Mouse (Mus musculus) right cerebral cortex, postnatal 14 days (tissue): ENCODE data around the gene Cuedc1.

Experiments
- DNase-seq: peaks from one replicate; pipeline ENCODE4 v3.0.0; 2022

The Cuedc1 gene

DNA sequence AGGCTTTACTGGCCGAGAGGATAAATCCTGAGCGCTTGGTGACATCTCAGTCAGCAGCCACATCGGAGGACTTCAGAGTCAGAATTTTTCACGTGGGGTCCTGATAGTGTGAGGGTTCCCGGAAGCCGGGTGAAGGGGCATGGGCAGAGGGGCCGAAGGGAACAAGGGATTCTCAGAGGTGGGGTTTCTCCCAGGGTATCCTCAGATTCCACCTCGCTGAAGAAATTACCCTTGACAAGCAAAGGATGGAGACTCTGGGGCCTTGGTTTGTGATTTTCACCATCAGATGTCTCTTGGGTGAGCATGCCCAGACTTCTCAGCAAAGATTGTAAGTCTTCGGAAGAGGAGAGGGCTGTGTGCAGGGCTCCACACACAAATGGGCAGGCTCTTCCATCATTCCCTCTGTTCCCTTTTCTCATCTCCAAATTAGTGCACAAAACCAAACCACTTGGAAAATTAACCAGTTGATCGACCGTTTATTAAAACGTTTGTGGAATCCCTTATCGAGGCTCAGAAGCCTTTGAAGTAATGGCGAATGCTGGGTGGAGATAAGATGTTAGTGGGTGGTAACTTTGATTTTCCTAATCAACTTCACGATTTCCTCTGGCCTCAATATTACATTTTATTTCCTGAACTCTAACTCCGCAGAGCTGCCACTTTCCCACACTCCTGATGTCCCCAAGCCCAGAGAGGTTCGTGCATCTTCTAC, at the start of gene Cuedc1:
TSS of gene Cuedc1 (plus strand) at position 38 of the 709 bp plus-strand sequence.
- no peak for DNase-seq

DNA sequence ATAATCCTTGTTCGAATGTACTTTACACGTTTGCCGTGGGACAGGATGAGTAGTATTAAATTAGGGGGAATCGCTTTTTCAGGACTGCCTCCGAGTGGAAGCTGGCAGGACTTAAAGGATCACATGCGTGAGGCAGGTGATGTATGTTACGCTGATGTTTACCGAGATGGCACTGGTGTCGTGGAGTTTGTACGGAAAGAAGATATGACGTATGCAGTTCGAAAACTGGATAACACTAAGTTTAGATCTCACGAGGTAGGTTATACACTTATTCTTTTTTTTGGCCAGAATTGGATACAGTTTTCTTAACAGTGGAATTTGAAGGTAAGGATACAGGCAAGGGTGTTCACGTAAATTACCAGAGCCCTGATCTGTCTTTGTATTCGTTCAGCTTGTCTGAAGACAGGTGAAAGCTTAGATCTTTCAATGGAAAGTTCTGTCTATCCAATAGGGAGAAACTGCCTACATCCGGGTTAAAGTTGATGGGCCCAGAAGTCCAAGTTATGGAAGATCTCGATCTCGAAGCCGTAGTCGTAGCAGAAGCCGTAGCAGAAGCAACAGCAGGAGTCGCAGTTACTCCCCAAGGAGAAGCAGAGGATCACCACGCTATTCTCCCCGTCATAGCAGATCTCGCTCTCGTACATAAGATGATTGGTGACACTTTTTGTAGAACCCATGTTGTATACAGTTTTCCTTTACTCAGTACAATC, 48.7 kb upstream of the Cuedc1 start:
- no peak for DNase-seq

DNA sequence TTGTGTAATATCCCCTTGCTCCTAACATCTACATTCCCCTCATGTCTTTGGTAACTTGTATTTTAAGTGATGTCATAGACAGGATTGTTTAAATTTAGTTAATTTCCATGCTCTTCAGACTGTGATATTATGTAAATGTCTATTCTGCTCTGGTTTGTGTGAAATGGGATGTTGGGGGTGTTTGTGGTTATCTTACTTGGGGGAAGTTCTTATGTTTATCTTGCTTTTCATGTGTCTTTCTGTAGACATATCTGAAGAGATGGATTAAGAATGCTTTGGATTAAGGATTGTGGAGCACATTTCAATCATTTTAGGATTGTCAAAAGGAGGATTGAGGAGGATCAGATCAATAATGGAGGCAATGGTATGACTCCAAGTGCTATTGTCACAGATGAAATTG, 48.1 kb upstream of the Cuedc1 start:
- DNase-seq = no peak

DNA sequence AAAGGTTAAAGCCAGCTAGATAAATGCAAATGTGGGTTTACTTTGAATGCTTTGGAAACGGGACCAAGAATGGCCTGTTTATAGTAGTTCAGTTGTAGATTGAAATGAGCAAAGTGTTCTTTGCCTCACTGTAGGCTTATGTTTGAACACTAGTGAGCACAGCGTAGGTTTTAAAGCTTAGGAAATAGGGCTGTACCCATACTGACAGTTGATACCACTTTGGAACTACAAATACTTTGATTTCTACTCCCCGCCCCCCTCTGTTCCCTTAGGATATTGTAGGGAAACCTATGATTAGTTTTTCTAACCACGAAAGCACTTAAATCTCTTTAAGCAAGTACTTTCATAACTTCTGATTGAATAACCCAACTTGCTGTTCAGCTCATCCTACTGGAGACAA, 45.2 kb upstream of the Cuedc1 start:
- DNase-seq = no peak

DNA sequence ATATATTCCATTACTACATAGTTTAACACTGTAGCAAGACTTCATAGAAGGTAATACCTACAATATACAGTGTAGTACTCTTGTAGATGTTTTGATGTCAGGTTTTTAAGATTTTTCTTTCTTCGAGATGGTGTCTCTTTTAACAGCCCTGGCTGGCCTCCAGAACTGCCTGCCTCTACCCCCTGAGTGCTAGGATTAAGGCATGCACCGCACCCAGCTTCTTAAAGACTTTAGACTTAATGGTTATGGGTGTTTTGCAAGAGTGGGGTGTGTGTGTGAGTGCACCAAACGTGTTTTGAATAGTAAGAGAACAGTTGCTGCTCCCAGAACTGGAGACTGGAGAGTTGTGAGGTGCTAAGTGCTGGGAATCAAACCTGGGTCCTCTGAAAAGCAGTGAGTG, 44.0 kb upstream of the Cuedc1 start:
- DNase-seq = no peak

DNA sequence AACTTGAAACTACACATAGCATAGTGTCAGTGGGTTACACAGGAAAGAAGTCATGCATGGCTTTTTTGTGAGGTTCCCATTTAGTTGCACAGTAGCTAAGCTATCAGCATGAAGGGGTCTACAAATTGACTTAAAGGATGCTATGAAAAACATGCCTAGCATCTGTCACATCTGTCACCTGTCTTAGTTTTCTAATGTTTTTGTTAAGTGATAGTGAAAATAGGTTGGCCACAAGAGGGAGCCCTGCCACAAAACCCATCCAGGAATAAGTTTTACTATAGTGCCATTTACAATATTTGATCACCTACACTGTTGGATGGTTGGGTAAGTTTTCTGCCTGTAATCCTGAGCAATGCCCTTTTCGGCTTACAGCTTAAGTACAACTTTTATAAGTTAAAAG, 43.3 kb upstream of the Cuedc1 start:
- DNase-seq = peak; percentile 36

DNA sequence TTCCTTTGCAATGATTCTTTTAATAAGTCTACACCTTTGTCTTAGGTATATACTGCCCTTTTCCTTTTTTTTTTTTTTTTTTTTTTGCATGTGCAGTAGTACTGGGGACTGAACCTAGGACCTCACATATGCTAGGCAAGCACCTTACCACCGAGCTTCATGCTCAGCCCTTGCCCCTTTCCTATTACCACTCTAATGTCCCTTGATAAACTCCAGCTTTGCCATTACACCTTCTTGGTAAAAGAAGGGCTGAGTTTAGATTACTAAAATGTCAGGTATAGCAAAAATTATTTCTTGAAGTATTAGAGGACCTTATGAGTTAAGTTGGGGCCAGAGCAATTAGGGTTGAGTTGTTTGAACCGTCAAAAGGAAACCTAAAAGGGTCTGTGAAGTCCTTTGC, 42.1 kb upstream of the Cuedc1 start:
- DNase-seq = no peak

DNA sequence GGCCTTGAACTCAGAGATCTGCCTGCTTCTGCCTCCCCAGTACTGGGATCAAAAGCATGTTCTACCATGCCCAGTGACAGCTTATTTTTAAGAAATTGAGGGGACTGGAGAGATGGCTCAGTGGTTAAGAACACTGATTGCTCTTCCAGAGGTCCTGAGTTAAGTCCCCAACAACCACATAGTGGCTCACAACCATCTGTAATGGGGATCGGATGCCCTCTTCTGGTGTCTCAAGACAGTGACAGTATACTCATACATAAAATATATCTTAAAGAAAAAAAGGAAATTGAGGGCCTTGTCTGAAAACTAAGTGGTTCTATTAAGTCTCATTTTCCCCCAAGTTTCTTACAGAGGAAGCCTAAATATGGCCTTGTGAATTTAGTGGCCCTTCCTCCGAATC, 40.1 kb upstream of the Cuedc1 start:
- DNase-seq = no peak

DNA sequence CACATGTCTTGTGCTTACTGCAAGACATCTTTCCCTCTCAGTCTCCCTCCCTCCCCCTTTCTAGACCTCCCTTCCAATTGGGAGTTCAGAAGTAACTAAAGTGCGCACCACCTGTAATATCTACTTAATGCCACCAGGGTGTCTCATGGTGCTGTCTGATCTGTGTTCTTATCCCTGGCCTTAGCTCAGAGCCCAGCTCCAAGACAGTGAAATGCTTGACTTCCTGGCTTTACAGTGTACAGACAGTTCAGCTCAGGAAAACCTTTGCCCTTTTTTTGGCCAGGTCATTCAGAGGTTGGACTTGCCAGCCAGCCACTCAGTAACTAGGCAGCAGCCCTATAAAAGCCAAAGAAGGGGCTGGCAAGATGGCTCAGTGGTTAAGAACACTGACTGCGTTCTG, 38.7 kb upstream of the Cuedc1 start:
- DNase-seq = no peak

DNA sequence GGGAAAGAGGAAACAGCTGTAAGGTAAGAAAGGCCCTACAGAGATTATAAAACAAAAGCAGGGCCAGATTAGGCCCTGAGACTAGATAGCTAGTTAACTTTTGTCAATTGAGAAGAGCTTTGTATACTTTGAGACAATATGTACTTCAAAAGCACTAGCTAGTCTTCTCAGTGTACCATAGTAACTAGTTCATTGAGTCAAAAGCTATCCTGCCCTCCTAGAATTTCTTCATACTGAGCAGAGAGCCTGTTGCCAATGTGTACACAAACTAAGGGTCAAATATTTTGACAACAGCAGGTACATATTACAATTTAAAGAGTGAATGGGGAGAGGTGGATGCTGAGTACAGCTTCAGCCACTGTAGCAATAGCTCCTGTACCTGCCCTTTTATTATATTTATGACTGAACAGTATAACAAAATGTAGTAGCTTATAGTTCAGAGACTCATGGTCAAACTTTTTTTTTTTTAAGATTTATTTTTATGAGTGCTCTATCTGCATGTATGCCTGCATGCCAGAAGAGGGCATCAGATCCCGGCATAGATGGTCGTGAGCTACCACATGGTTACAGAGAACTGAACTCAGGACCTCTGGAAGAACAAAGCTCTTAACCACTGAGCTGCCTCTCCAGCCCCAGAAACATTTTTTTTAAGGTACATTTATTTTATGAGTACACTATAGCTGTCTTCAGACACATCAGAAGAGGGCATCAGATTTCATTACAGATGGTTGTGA, 35.8 kb upstream of the Cuedc1 start:
- no peak for DNase-seq

DNA sequence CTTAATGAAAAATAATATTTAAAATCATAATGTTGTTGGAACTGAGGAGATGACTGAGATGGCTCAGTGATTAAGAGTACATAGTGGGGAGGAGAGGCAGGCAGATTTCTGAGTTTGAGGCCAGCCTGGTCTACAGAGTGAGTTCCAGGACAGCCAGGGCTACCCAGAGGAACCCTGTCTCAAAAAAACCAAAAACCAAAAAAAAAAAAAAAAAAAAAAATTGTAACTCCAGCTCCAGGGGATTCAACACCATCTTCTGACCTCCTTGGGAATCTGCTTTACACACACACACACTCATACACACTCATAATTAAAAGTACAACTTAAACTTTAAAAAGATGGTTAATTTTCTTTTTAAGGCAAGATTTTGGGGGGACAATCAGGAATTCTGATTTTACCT, 32.1 kb upstream of the Cuedc1 start:
- DNase-seq = no peak

DNA sequence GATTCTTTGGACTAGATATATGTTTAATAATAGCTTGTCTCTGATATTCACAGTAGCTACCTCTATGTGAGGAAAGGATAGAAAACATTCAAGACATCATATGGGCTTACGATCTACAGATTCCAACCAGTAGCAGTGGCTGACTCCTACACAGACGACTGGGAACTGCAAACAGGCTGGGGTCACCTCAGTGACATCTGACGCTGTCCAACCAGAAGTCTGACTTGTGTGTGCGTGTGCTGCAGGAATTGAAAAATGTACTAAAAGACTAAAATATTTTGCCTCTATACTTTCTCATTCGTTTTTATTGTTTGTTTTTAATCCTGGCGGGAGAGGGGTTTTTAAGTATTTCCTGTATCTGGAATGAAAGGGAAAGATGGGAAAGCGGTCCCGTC, 30.7 kb upstream of the Cuedc1 start:
- no peak for DNase-seq

DNA sequence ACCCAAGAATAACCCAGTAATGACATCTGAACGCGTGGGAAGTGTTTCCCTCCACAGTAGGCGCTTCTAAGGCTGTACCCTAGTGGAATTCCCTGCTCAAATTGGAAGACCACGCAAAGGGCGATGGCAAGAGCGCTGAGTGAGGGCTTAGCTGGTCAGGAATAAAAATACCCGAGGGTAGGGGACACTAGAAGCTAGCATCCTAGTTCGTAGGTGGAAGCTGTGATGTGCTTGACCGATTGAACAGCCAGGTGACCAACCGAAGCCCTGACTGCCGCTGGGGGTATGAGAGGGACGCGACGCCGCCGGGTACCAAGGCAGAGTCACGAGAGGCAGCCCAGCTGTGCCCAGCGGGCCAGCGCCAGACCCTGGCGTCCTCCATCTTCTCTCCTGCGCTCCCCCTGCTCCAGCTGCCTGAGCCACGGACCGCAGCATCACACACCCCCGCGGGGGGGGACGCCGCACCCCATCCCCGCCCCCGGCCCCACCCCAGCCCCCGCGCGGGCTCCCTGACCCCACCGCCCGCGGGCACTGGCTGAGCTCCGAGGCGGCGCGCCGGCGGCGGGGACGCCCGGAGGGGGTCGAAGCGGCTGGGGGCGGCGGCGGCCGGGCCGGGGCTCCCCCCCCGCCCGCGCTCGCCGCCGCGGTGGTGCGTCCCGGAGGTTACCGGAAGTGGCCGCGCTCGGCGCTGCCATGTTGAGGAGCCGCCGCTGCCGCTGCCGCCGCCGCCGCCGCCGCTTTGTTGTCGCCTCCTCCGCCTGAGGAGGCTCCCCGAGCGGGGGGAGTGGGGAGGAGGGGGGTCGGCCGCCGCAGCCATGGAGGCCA, 30.1 kb upstream of the Cuedc1 start, which contains the start of gene Vezf1:
TSS of gene Vezf1 (plus strand) at position 694 of the 825 bp plus-strand sequence.
- peak; percentile 74 for DNase-seq

DNA sequence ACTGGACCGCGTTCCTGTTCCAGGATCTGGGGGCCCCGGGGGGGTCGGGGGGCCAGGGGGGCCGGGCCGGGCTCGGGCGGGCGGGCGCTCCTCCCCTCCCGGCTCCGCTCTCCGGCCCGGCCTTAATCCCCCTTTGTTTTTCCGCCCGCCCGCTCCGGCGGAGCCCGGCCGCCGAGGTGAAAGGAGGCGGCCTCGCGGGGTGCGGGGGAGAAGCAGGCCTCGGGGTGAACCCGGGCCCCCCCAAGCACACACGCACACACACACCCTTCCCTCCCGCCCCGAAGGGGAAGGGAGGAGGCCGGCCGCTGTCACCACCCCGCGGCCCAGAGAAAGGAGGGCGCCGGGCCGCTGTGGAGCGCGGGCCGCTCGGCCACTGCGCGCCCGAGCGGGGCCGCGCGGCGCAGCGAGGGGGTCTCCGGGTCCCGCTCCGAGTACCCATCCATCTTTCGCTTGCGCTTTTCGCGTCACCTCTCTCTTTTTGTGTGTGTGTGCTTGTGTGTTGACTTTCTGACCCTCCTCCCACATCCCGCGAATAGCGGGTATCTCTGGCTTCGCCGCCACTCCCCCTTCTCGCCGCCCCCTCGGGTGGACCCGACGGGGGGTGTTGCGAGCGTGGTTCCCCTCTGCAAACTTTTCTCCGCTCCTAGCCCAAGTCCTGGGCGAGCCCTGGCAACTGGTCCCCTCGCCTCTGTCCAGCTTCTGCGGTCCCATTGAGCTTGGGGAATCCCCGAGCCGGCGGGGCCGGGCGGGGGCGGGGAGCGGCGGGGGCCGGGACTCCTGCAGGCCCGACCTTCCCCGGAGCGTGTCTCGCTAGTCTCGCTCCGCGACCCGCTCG, 29.2 kb upstream of the Cuedc1 start:
- DNase-seq = peak; percentile 48

DNA sequence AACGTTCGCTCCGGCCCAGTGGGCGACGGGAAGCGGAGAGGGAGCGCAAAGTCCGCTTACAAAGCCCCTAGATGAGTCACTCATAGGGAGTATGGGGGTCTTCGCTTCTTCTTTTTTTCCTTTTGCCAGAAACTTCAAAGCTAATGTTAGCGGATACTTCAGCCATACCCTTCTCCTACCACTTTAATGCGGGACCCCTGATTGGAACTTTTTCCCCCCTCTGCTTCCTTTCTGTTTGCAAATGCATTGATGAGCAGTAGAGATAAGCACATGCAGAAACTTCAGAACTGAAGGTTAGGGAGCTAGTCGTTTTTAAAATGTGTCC, 28.6 kb upstream of the Cuedc1 start:
- no peak for DNase-seq

DNA sequence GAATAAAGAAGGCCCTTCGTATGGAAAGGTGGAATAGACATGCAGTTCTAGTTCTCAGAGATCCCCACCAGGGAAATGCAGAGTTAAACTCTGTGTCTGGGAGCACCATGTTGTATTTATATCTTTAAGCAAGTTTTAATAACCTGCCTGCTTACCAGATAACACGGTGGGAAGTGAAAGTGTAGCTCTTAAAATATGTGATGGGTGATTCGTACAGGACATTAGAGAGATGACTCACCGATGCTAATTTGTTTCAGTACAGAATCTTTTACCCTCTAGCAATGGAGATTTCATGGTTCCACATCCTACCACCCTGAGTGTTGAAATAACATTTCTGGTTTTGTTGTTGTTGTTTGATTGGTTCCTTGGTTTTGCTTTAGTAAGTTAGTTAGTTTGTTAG, 27.5 kb upstream of the Cuedc1 start:
- no peak for DNase-seq

DNA sequence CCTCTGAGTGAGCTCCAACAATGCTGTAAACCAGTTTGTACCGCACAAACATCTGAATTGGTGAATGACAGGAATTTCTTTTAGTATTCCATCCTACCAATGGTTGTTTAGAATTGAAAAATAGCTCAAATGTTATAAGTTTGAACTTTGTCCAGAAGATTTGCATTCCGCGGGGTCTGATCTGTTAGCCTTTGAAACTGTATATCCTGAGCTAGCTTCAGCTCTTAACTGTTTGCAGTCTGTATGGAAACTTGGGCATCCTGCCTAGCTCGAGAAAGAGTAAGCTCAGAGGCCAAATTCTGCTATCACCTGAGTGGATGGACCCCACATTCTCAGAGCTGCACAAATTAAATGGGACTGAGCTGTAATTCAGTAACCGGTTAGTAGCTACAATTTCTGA, 26.7 kb upstream of the Cuedc1 start:
- DNase-seq = no peak

DNA sequence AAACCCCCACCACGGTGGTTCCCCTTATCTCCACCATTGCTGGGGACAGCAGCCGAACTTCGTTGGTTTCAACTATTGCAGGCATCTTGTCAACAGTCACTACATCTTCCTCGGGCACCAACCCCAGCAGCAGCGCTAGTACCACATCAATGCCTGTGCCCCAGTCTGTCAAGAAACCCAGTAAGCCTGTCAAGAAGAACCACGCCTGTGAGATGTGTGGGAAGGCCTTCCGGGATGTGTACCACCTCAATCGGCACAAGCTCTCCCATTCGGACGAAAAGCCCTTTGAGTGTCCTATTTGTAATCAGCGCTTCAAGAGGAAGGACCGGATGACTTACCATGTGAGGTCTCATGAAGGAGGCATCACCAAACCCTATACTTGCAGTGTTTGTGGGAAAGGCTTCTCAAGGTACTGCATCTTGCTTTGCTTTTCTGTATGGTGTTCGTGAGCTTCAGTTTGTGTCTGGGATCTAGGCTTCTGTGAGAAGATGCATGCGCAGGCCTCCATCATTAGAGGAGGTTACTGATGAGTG, 24.4 kb upstream of the Cuedc1 start:
- DNase-seq = no peak

DNA sequence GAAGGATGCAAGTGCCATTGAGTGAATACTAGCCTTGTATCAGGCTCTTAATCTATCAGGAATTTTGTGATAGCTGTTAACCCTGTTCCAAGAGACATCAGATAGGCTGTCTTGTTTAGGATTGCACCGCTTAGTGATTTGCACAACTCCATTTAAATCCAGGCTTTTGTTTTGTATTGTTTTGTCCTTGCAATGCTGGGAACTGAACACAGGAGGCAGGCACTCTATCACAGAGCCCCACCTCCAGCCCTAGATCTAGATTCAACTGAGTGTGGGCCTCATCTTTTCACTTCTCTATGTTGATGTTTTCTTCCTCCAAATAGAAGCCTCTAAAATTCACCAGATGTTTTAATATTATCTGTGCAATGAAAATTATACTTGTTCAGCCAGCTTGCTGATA, 22.2 kb upstream of the Cuedc1 start:
- DNase-seq = no peak

DNA sequence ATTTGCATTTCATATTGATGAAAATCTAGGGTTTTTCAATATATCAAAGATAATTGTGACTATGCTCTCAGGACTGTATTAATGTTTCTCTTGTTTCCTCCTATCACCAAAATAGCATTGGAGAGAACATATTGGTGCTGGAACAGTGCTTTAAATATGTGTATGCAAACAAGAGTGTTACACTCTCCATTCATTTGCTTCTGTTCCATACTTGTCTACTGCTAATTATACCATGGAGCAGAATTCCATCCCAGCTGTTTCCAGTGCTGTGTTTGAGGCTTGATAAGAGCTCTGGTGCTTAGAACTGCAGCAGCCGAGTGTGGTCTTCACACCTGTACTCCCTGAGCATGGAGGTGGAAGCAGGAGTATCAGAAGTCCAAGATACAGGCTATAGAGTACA, 21.5 kb upstream of the Cuedc1 start:
- DNase-seq = no peak

DNA sequence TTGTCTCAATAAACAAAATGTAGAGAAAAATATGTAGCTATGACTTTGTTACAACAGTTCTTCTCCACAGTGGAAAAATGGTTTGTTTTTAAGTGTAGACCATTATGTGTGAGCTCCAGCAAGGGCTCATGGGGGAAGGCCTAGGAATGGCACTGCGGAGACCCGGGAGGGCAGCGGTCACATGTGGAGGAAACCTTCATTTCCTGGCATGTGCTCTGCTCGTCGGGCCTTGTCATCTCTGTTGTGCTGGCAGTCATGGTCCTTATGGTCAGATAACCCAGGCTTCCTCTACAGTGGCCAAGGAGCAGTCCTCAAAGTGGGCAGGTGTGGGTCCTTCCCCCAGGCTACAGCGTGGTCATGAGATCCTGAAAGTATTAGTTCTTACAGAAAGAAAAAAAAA, 14.2 kb upstream of the Cuedc1 start:
- DNase-seq = no peak
